Mouse (Mus musculus): Measurements from ENCODE around the gene Cox20. TPM values are rescaled to one million over a fixed set of nuclear protein-coding genes. Genes with fewer than 3 reads are reported as not detected.

The Cox20 gene
- polyA plus RNA-seq, 1 experiment from 2014 or later, result 101 TPM

- Histone ChIP-seq H3K9me3 (no peaks in the 10 kb centered on the region), H3K36me3 (no peaks in the 10 kb centered on the region), H3K4me2 (no peak overlapping the region), H3K27ac (no peak overlapping the region), H3K4me3 (no peak overlapping the region), H3K27me3 (no peaks in the 10 kb centered on the region), H3K4me1 (peaks cover 9% of the 10 kb centered on the region), H3K9ac (no peak overlapping the region)
- no peak for ATAC-seq (ENCODE audit: insufficient number of reproducible peaks, low FRiP score, low TSS enrichment, low read depth)
- 88% methylated on average over 6 of the region's 6 CpGs for WGBS
Measured at GRCm38 (mm10) chr1:178365171-178365570, 46.2 kb downstream of the Cox20 start.

- H3K4me2 ChIP-seq, result no peak overlapping the region
Measured at GRCm38 (mm10) chr1:178368121-178368520, 49.2 kb downstream of the Cox20 start.

GRCm38 (mm10) chr1:178368548-178369271 lies 49.8 kb downstream of the Cox20 start:
- H3K4me2 ChIP-seq, result peak overlapping the region; percentile 78
- H3K27me3 ChIP-seq, result no peaks in the 10 kb centered on the region
- peak overlapping the region; percentile 71 for H3K27ac ChIP-seq
- peak; percentile 80 for ATAC-seq (ENCODE audit: insufficient number of reproducible peaks, low FRiP score, low TSS enrichment, low read depth)
- WGBS, result 2% methylated on average over 36 of the region's 36 CpGs
- peaks cover 9% of the 10 kb centered on the region for H3K4me1 ChIP-seq
- H3K9me3 ChIP-seq, result no peaks in the 10 kb centered on the region
- H3K4me3 ChIP-seq, result peak overlapping the region; percentile 49
- no peaks in the 10 kb centered on the region for H3K36me3 ChIP-seq
- peak overlapping the region; percentile 44 for H3K9ac ChIP-seq

More at GRCm38 (mm10) chr1:178368121-178368520, 49.2 kb downstream of the Cox20 start:
- Histone ChIP-seq H3K27ac (no peak overlapping the region), H3K4me3 (no peak overlapping the region), H3K4me1 (peaks cover 9% of the 10 kb centered on the region), H3K36me3 (no peaks in the 10 kb centered on the region), H3K9me3 (no peaks in the 10 kb centered on the region), H3K9ac (no peak overlapping the region), H3K27me3 (no peaks in the 10 kb centered on the region)
- WGBS, result 80% methylated on average over 6 of the region's 6 CpGs
- ATAC-seq (ENCODE audit: insufficient number of reproducible peaks, low FRiP score, low TSS enrichment, low read depth), result no peak

DNA sequence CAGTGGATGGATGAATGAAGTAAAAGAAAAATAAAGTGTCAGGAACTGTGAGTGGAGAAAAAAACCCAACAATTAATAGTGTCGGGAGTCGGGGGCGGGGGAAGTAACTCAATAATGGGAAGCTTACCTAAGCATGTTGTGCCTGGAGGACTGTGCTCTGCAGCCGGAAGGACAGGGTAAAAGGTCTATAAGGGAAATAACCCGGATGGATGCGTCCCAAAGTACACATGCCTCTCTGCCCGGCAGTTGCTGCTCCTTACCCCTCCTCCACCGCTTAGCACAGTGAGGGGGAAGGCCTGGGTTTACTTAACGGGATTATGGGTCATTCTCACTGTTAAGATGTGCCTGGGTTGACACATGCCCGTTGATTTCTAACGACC lies 50.3 kb downstream of the Cox20 start:
- Histone ChIP-seq H3K27ac (peak overlapping the region; percentile 71), H3K27me3 (no peaks in the 10 kb centered on the region), H3K9ac (peak overlapping the region; percentile 44), H3K4me2 (peak overlapping the region; percentile 78), H3K9me3 (no peaks in the 10 kb centered on the region), H3K36me3 (no peaks in the 10 kb centered on the region), H3K4me3 (peak overlapping the region; percentile 49), H3K4me1 (peaks cover 9% of the 10 kb centered on the region)
- 1% methylated on average over 11 of the region's 11 CpGs for WGBS
- peak; percentile 69; the same call in 1 of the 2 replicates for ATAC-seq (ENCODE audit: insufficient number of reproducible peaks, low FRiP score, low TSS enrichment, low read depth)

Small RNA genes within 50 kb of the gene (microRNA-seq; reads per million reads assigned to microRNA genes)
- not detected for gene Gm27458

Other genes starting within 250 kb of the Cox20 start
- 22.7 and 26.2 TPM in 2 replicates for gene Desi2, start 131.7 kb upstream of the Cox20 start, polyA plus RNA-seq (2015; fragmentation: Nextera tagmentation; extraction: Ambion mirVana)
- gene Hnrnpu, start 18.7 kb downstream of the Cox20 start, polyA plus RNA-seq (2015; fragmentation: Nextera tagmentation; extraction: Ambion mirVana), result 250 and 296 TPM in 2 replicates
- 3.5 and 4.5 TPM in 2 replicates for gene Efcab2, start 87.0 kb downstream of the Cox20 start, polyA plus RNA-seq (2015; fragmentation: Nextera tagmentation; extraction: Ambion mirVana)
- gene Kif26b, start 210.0 kb downstream of the Cox20 start, polyA plus RNA-seq (2015; fragmentation: Nextera tagmentation; extraction: Ambion mirVana), result 3.8 and 5.3 TPM in 2 replicates